Mouse (Mus musculus): ENCODE results near the gene Gpr132. TPM values are rescaled to one million over a fixed set of nuclear protein-coding genes. Genes with fewer than 3 reads are reported as not detected.

Gene Gpr132
- polyA plus RNA-seq, 1 experiment from 2014 or later: 0.12 TPM

GRCm38 (mm10) chr12:112911701-112912100, 43.7 kb upstream of the Gpr132 start:
- no peak for TF ChIP-seq CTCF (IDR thresholded peaks at IDR 0.05; ENCODE audit: low read depth)
- Histone ChIP-seq H3K9me3 (ENCODE audit: low read depth, low read length) (no peaks in the 10 kb centered on the region), H3K27ac (ENCODE audit: low read depth) (no peak overlapping the region), H3K36me3 (ENCODE audit: insufficient read depth) (peaks cover 15% of the 10 kb centered on the region; the same call in 1 of the 2 replicates), H3K4me3 (ENCODE audit: low read depth, low read length) (no peak overlapping the region), H3K4me1 (ENCODE audit: insufficient read depth) (no peaks in the 10 kb centered on the region), H3K27me3 (ENCODE audit: insufficient read depth, low read length) (no peaks in the 10 kb centered on the region), H3K9ac (no peak overlapping the region), H3K4me2 (no peak overlapping the region)
- ATAC-seq (ENCODE audit: insufficient read depth) (no peak), DNase-seq (no peak)
- 83% methylated on average over 17 of the region's 17 CpGs for WGBS

DNA sequence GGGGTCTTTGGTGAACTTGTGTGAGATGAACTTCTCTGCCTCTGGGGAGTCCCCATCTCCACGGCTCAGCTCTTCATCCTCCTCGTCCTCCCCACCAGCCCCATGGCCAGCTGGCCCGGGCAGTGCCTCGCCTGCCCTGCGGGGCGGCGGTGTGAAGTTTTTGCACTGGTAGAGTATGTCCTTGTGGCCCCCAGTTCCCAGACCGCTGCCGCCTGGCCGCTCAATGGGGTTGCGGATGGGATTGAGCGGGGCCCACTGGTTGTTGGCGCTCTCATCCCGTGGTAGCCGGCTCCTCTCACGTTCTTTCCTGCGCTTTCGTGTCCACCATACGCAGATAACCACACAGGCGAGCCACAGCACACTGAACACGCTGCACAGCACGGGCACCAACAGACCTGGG, 41.0 kb upstream of the Gpr132 start:
- ATAC-seq (ENCODE audit: insufficient read depth): no peak
- no peak for DNase-seq
- Histone ChIP-seq H3K4me3 (ENCODE audit: low read depth, low read length) (no peak overlapping the region), H3K4me2 (no peak overlapping the region), H3K27ac (ENCODE audit: low read depth) (no peak overlapping the region), H3K9ac (no peak overlapping the region), H3K27me3 (ENCODE audit: insufficient read depth, low read length) (no peaks in the 10 kb centered on the region), H3K36me3 (ENCODE audit: insufficient read depth) (peaks cover 15% of the 10 kb centered on the region; the same call in 1 of the 2 replicates), H3K4me1 (ENCODE audit: insufficient read depth) (no peaks in the 10 kb centered on the region), H3K9me3 (ENCODE audit: low read depth, low read length) (no peaks in the 10 kb centered on the region)
- WGBS: 89% methylated on average over 22 of the region's 22 CpGs
- TF ChIP-seq CTCF (IDR thresholded peaks at IDR 0.05; ENCODE audit: low read depth): no peak

DNA sequence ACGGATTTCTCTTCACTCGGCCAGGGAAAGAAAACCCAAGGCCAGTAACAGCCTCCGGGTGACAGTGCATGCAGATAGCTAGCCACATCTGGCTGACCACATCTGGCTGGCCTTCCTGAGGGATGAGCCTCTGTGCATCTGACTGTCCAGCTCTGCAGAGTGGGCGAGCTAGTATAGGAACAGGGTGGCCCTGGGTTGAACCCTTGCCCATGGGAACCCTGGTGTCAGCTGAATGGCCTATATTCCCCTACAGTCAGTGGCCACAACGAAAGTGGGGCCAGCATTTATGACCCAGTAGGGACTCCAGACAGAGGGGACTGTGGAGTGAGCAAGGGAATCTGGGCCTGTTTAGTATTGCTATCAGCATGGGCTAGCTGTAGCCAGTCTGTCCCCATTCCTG, 37.0 kb upstream of the Gpr132 start:
- no peaks in the 10 kb centered on the region for H3K9me3 ChIP-seq (ENCODE audit: low read depth, low read length)
- no peak overlapping the region for H3K4me3 ChIP-seq (ENCODE audit: low read depth, low read length)
- no peak for TF ChIP-seq CTCF (IDR thresholded peaks at IDR 0.05; ENCODE audit: low read depth)
- no peak for DNase-seq
- H3K36me3 ChIP-seq (ENCODE audit: insufficient read depth): 0 out of 2 replicates have a peak, but pooled peaks cover under 1% of the 10 kb centered on the region
- H3K4me1 ChIP-seq (ENCODE audit: insufficient read depth): no peaks in the 10 kb centered on the region
- 76% methylated on average over 5 of the region's 5 CpGs for WGBS
- H3K4me2 ChIP-seq: no peak overlapping the region
- no peak overlapping the region for H3K27ac ChIP-seq (ENCODE audit: low read depth)
- no peak for ATAC-seq (ENCODE audit: insufficient read depth)
- H3K27me3 ChIP-seq (ENCODE audit: insufficient read depth, low read length): no peaks in the 10 kb centered on the region
- no peak overlapping the region for H3K9ac ChIP-seq

DNA sequence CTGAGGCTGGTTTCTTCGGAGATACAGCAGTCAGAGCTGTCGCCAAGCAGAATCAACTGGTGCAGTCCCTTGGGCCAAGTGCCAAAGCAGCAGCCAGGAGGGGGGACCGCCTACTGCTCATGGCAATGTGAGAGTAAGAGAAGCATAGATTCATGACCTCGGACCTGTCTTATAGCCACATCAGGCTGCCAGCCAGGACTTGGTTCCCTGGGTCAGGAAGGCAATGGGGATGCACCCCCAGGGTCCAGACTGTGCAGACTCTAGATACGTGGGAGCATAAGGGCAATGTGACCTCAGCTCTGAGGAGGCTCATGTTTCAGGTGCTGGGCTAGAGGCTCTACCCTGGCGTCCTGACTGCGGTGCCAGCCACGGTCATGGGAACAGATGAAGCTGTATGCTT, 35.9 kb upstream of the Gpr132 start:
- Histone ChIP-seq H3K27ac (ENCODE audit: low read depth) (no peak overlapping the region), H3K9ac (no peak overlapping the region), H3K27me3 (ENCODE audit: insufficient read depth, low read length) (no peaks in the 10 kb centered on the region), H3K36me3 (ENCODE audit: insufficient read depth) (no peaks in the 10 kb centered on the region), H3K4me3 (ENCODE audit: low read depth, low read length) (no peak overlapping the region), H3K4me2 (no peak overlapping the region), H3K4me1 (ENCODE audit: insufficient read depth) (no peaks in the 10 kb centered on the region), H3K9me3 (ENCODE audit: low read depth, low read length) (no peaks in the 10 kb centered on the region)
- 55% methylated on average over 8 of the region's 8 CpGs for WGBS
- no peak for ATAC-seq (ENCODE audit: insufficient read depth)
- DNase-seq: peak; percentile 54
- TF ChIP-seq CTCF (IDR thresholded peaks at IDR 0.05; ENCODE audit: low read depth): no peak

DNA sequence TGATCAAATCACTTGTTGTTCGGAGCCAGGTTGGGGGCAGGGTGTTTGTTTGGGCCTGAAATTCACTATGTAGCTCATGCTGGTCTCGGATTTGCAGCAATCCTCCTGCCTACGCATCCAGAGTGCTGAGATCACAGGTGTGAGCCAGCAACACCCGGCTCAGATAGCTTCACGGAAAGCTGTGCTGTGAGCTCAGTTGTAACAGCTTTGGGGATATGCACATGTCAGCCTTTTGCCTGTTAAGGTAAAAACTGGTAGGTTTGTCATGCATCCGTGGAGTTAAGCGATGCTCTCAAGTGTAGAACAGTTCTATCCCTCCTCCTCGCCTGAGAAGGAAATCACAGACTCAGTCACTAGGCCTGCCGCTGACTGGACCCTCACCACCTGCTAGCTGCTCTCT, 32.6 kb upstream of the Gpr132 start:
- TF ChIP-seq CTCF (IDR thresholded peaks at IDR 0.05; ENCODE audit: low read depth): no peak
- no peak for ATAC-seq (ENCODE audit: insufficient read depth)
- H3K27me3 ChIP-seq (ENCODE audit: insufficient read depth, low read length): peaks cover 4% of the 10 kb centered on the region; the same call in 1 of the 2 replicates
- H3K4me1 ChIP-seq (ENCODE audit: insufficient read depth): no peaks in the 10 kb centered on the region
- 78% methylated on average over 9 of the region's 9 CpGs for WGBS
- no peak overlapping the region for H3K9ac ChIP-seq
- H3K4me2 ChIP-seq: no peak overlapping the region
- no peaks in the 10 kb centered on the region for H3K9me3 ChIP-seq (ENCODE audit: low read depth, low read length)
- no peak for DNase-seq
- H3K36me3 ChIP-seq (ENCODE audit: insufficient read depth): no peaks in the 10 kb centered on the region
- H3K4me3 ChIP-seq (ENCODE audit: low read depth, low read length): no peak overlapping the region
- H3K27ac ChIP-seq (ENCODE audit: low read depth): no peak overlapping the region

GRCm38 (mm10) chr12:112898960-112899359, 30.9 kb upstream of the Gpr132 start:
- H3K36me3 ChIP-seq (ENCODE audit: insufficient read depth): no peaks in the 10 kb centered on the region
- H3K27ac ChIP-seq (ENCODE audit: low read depth): no peak overlapping the region
- no peak overlapping the region for H3K9ac ChIP-seq
- WGBS: 59% methylated on average over 4 of the region's 4 CpGs
- no peaks in the 10 kb centered on the region for H3K9me3 ChIP-seq (ENCODE audit: low read depth, low read length)
- DNase-seq (no peak), ATAC-seq (ENCODE audit: insufficient read depth) (no peak)
- H3K4me3 ChIP-seq (ENCODE audit: low read depth, low read length): no peak overlapping the region
- no peak overlapping the region for H3K4me2 ChIP-seq
- H3K4me1 ChIP-seq (ENCODE audit: insufficient read depth): no peaks in the 10 kb centered on the region
- H3K27me3 ChIP-seq (ENCODE audit: insufficient read depth, low read length): peaks cover 4% of the 10 kb centered on the region; the same call in 1 of the 2 replicates
- no peak for TF ChIP-seq CTCF (IDR thresholded peaks at IDR 0.05; ENCODE audit: low read depth)

DNA sequence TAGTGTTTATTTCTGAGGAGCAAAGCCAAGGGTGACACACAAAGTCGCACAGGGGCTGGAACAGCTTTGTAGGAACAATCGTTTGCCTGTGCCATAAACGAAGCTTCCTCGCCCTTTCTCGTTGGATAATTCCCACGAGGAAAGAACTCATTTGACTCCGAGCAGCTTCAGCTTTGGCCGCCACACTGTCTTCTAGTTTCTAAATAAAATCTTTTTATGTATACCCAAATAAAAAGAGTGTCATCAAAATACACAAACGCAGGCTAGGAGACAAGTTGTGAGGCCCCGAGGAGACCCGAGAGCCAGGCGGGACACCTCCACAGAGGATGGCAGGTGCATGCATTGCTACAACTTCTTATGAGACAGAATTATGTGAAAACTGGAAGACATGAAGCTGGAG, 30.3 kb upstream of the Gpr132 start:
- Histone ChIP-seq H3K9me3 (ENCODE audit: low read depth, low read length) (no peaks in the 10 kb centered on the region), H3K27ac (ENCODE audit: low read depth) (no peak overlapping the region), H3K4me3 (ENCODE audit: low read depth, low read length) (no peak overlapping the region), H3K4me1 (ENCODE audit: insufficient read depth) (no peaks in the 10 kb centered on the region), H3K27me3 (ENCODE audit: insufficient read depth, low read length) (peaks cover 4% of the 10 kb centered on the region; the same call in 1 of the 2 replicates), H3K4me2 (no peak overlapping the region; the same call in 1 of the 2 replicates), H3K9ac (no peak overlapping the region), H3K36me3 (ENCODE audit: insufficient read depth) (no peaks in the 10 kb centered on the region)
- no peak for TF ChIP-seq CTCF (IDR thresholded peaks at IDR 0.05; ENCODE audit: low read depth)
- no peak for DNase-seq
- ATAC-seq (ENCODE audit: insufficient read depth): no peak
- WGBS: 50% methylated on average over 12 of the region's 12 CpGs
